Mouse (Mus musculus) stomach, embryonic 15.5 days (tissue): Measurements from ENCODE around the gene Grin1. TPM values are rescaled to one million over a fixed set of nuclear protein-coding genes. Genes with fewer than 3 reads are reported as not detected.

Experiments used
- ATAC-seq: fragments of 200-750 bp; cut with Nextera tagmentation; 2 replicates; pipeline ENCODE4 v1.8.0; 2017; ENCODE audit warnings: low read depth, moderate number of reproducible peaks, moderate TSS enrichment; ENCODE audit not compliant: insufficient read depth, low FRiP score
- H3K27ac ChIP-seq: fragments of 300-500 bp; sonication (generic); 2 replicates; pipeline ENCODE4 v1.5.1; 2015; ENCODE audit warnings: mild to moderate bottlenecking, inconsistent platforms
- H3K27me3 ChIP-seq: fragments of 300-500 bp; sonication (generic); replicated peaks from 2 replicates; pipeline ENCODE4 v1.6.1; 2015; ENCODE audit warnings: inconsistent platforms
- H3K36me3 ChIP-seq: fragments of 300-500 bp; sonication (generic); 2 replicates; pipeline ENCODE4 v1.6.1; 2015; ENCODE audit warnings: inconsistent platforms
- H3K4me1 ChIP-seq: fragments of 300-500 bp; sonication (generic); 2 replicates; pipeline ENCODE4 v1.6.1; 2015; ENCODE audit warnings: inconsistent platforms
- H3K4me2 ChIP-seq: fragments of 300-500 bp; sonication (generic); 2 replicates; pipeline ENCODE4 v1.6.1; 2015; ENCODE audit warnings: mild to moderate bottlenecking, inconsistent platforms
- H3K4me3 ChIP-seq: fragments of 300-500 bp; sonication (generic); replicated peaks from 2 replicates; pipeline ENCODE4 v1.5.1; 2015; ENCODE audit warnings: inconsistent platforms
- H3K9ac ChIP-seq: fragments of 300-500 bp; sonication (generic); 2 replicates; pipeline ENCODE4 v1.6.1; 2015; ENCODE audit warnings: inconsistent platforms
- H3K9me3 ChIP-seq: fragments of 300-500 bp; sonication (generic); 2 replicates; pipeline ENCODE4 v1.6.1; 2016; ENCODE audit warnings: inconsistent platforms
- WGBS: fragments of 180-500 bp; shearing (Covaris S2); methylation state at CpG from one replicate; pipeline ENCODE4 v1.1.7; 2015; 5-methylcytosine and 5-hydroxymethylcytosine counted together
- polyA plus RNA-seq: library from polyadenylated mRNA; unstranded; fragments of >200 nt; fragmentation: Nextera tagmentation; extraction: Ambion mirVana; gene quantifications from 2 replicates; pipeline ENCODE4 v1.2.1, GENCODE M21; 2015

The Grin1 gene
- polyA plus RNA-seq, 1 experiment from 2014 or later, result 1.9 TPM

- H3K36me3 ChIP-seq, result no peaks in the 10 kb centered on the region
- H3K4me1 ChIP-seq, result peaks cover 37% of the 10 kb centered on the region
- H3K27me3 ChIP-seq, result peaks cover 58% of the 10 kb centered on the region
- no peak for ATAC-seq
- no peaks in the 10 kb centered on the region for H3K9me3 ChIP-seq
- H3K4me3 ChIP-seq, result peak overlapping the region; percentile 38
- no peak overlapping the region for H3K9ac ChIP-seq
- H3K27ac ChIP-seq, result no peak overlapping the region; the same call in 1 of the 2 replicates
- 6% methylated on average over 32 of the region's 32 CpGs for WGBS
- H3K4me2 ChIP-seq, result peak overlapping the region; percentile 66
Measured at GRCm38 (mm10) chr2:25291184-25292053, 27.6 kb downstream of the Grin1 start.

GRCm38 (mm10) chr2:25290816-25291130 lies 28.2 kb downstream of the Grin1 start:
- H3K27me3 ChIP-seq, result peaks cover 52% of the 10 kb centered on the region
- H3K4me3 ChIP-seq, result peak overlapping the region; percentile 26
- H3K9me3 ChIP-seq, result no peaks in the 10 kb centered on the region
- peak overlapping the region; percentile 9; the same call in 1 of the 2 replicates for H3K27ac ChIP-seq
- under 1% methylated on average over 18 of the region's 18 CpGs for WGBS
- ATAC-seq, result no peak
- peaks cover 41% of the 10 kb centered on the region for H3K4me1 ChIP-seq
- H3K4me2 ChIP-seq, result peak overlapping the region; percentile 66
- H3K9ac ChIP-seq, result no peak overlapping the region
- H3K36me3 ChIP-seq, result peaks cover 1% of the 10 kb centered on the region; the same call in 1 of the 2 replicates

DNA sequence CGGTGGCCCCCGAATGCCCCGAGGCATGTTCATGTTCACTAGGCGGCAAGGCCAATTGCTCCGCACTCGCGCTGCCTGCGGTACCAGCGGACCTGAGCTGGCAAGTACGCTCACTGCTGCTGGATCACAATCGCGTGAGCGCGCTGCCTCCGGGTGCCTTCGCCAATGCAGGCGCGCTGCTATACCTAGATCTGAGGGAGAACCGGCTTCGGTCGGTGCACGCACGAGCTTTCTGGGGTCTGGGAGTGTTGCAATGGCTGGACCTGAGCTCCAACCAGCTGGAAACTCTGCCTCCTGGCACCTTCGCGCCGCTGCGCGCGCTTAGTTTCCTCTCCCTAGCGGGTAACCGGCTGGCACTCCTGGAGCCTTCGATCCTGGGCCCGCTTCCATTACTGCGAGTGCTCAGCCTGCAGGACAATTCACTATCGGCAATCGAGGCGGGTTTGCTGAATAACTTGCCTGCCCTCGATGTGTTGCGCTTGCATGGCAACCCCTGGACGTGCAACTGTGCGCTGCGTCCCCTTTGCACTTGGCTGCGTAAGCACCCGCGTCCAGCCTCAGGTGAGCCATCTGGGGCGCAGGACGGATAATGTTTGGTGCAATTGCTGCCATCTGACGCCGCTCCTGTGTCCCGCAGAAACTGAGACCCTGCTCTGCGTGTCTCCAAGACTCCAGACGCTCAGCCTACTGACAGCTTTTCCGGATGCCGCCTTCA lies 28.7 kb downstream of the Grin1 start:
- 2% methylated on average over 54 of the region's 54 CpGs for WGBS
- Histone ChIP-seq H3K4me1 (peaks cover 44% of the 10 kb centered on the region), H3K27me3 (peaks cover 49% of the 10 kb centered on the region), H3K4me2 (peak overlapping the region; percentile 66), H3K36me3 (peaks cover 6% of the 10 kb centered on the region; the same call in 1 of the 2 replicates), H3K9ac (no peak overlapping the region), H3K9me3 (no peaks in the 10 kb centered on the region), H3K27ac (peak overlapping the region; percentile 9; the same call in 1 of the 2 replicates), H3K4me3 (peak overlapping the region; percentile 26)
- no peak for ATAC-seq

DNA sequence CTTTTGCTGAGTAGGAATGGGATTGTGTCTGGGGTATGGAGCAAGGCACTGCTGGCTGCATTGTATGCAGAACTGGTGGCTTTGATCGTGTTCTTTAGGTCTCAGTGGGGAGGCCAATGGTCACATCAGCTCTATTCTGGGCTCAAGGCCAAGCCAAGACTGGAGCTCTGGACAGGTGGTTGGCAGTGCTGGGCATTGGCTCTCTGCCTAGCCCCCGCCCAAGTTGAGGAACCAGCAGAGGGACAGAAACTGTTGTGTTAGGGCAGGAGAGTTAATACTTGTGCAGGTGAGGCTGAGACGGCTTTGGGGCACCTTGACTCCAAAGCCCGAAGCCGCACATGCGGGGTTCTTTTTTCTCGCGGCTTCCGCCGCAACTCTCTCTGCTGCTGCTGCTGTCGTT lies 29.3 kb downstream of the Grin1 start, which contains the start of gene Lrrc26:
TSS of gene Lrrc26 (plus strand) at position 265 of the 400 bp plus-strand sequence.
- peaks cover 44% of the 10 kb centered on the region for H3K4me1 ChIP-seq
- peak within 1 kb of the TSS; percentile 26 for H3K4me3 ChIP-seq
- ATAC-seq, result no peak
- 14% methylated on average over 11 of the region's 11 CpGs for WGBS
- peak within 1 kb of the TSS; percentile 9; the same call in 1 of the 2 replicates for H3K27ac ChIP-seq
- peaks cover 49% of the 10 kb centered on the region for H3K27me3 ChIP-seq
- peaks cover 12% of the 10 kb centered on the region; the same call in 1 of the 2 replicates for H3K36me3 ChIP-seq
- no peak within 1 kb of the TSS for H3K9ac ChIP-seq
- H3K4me2 ChIP-seq, result peak within 1 kb of the TSS; percentile 66
- no peaks in the 10 kb centered on the region for H3K9me3 ChIP-seq

GRCm38 (mm10) chr2:25288734-25289345 lies 30.1 kb downstream of the Grin1 start:
- peaks cover 49% of the 10 kb centered on the region for H3K27me3 ChIP-seq
- no peak overlapping the region for H3K9ac ChIP-seq
- ATAC-seq, result no peak
- H3K36me3 ChIP-seq, result peaks cover 18% of the 10 kb centered on the region
- no peak overlapping the region for H3K27ac ChIP-seq
- H3K4me2 ChIP-seq, result no peak overlapping the region
- H3K4me1 ChIP-seq, result peaks cover 44% of the 10 kb centered on the region
- no peaks in the 10 kb centered on the region for H3K9me3 ChIP-seq
- 80% methylated on average over 7 of the region's 7 CpGs for WGBS
- H3K4me3 ChIP-seq, result no peak overlapping the region

DNA sequence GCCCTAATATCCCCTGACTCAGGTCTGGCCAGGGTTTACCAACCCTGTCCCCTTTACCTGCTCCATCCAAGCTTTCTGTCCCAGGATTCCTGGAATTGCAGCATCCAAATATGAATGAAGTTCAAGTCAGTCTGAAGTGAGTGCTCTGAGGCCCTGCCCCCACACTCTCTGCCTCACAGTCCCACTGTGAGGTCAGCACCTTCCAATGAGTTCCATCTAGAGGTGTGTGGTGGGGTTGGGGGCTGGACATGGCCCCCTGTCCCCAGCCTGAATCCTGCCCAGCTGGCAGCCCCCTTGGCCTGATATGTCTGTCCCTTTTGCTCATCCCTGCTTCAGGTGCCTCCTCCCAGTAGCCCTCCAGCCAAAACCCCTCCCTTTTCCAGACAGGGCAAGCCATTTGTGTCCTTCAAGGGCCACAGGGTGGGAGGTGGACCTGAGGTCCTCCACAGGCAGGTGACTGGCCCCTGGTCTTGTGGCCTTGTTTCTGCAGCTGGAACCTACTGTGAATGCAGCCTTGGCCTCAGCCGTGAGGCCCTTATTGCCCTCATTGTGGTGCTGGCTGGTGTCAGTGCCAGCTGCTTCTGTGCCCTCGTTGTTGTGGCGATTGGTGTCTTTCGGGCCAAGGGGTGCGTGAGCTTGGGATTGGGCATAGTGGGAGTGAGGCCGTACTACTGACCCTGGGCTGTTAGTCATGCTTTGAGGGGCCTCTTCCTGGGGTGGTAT lies 30.9 kb downstream of the Grin1 start, which contains the start of gene Tmem210:
TSS of gene Tmem210 (plus strand) at position 219 of the 723 bp plus-strand sequence.
- ATAC-seq, result no peak
- peak within 1 kb of the TSS; percentile 24; the same call in 1 of the 2 replicates for H3K4me2 ChIP-seq
- H3K27me3 ChIP-seq, result peaks cover 49% of the 10 kb centered on the region
- H3K27ac ChIP-seq, result peak within 1 kb of the TSS; percentile 92
- no peak within 1 kb of the TSS for H3K9ac ChIP-seq
- no peaks in the 10 kb centered on the region for H3K9me3 ChIP-seq
- no peak within 1 kb of the TSS for H3K4me3 ChIP-seq
- peaks cover 22% of the 10 kb centered on the region for H3K36me3 ChIP-seq
- 80% methylated on average over 6 of the region's 6 CpGs for WGBS
- H3K4me1 ChIP-seq, result peaks cover 44% of the 10 kb centered on the region

DNA sequence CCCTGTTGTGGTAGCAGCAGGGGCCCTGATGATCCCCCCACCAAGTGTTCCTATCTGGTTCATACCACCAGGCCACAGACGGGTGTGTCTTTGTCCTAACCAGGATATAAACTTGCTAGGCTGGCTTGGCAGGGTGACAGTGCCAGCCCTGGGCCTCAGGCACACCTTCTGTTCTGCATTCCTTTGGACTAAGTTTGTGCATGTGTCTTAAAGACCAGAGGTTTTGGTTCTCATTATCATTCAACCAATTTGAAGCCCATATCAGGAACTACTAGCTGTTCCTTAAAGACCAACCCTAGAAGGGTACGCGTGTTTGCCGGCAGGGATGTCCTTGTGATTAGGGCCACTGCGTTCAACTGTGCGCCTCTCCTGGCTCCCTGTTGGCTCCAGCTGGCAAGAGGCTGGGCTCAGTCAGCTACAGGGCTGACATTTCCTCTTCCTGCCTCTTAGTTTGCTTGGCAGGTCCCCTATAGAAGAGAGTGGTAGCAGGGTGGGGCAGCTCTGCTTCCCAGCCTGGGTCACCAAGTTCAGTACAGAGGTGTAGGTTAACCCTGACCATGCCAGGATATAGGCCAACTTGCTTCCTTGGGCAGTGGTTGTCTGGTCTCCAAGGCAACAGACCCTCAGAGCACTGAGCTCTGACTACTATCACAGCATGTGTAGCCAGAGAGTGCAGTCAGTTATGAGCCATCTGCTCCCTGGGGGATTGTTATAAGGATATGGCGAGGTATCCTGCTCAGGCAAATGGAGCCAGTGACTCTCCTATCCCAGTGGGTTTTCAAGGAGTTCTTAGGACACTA lies 31.9 kb downstream of the Grin1 start:
- WGBS, result 40% methylated on average over 7 of the region's 7 CpGs

GRCm38 (mm10) chr2:25286314-25286713 lies 32.7 kb downstream of the Grin1 start:
- peak; percentile 25; the same call in 1 of the 2 replicates for ATAC-seq
- WGBS, result 45% methylated on average over 1 of the region's 1 CpGs
- H3K4me2 ChIP-seq, result peak overlapping the region; percentile 3; the same call in 1 of the 2 replicates
- H3K4me1 ChIP-seq, result peaks cover 27% of the 10 kb centered on the region
- no peak overlapping the region for H3K4me3 ChIP-seq
- H3K36me3 ChIP-seq, result peaks cover 32% of the 10 kb centered on the region
- H3K27ac ChIP-seq, result peak overlapping the region; percentile 92
- H3K9me3 ChIP-seq, result no peaks in the 10 kb centered on the region
- peaks cover 34% of the 10 kb centered on the region for H3K27me3 ChIP-seq
- no peak overlapping the region for H3K9ac ChIP-seq

More for the DNA sequence above, 31.9 kb downstream of the Grin1 start:
- Histone ChIP-seq H3K4me2 (peak overlapping the region; percentile 24), H3K4me3 (no peak overlapping the region), H3K27ac (peak overlapping the region; percentile 92), H3K9ac (no peak overlapping the region), H3K36me3 (peaks cover 29% of the 10 kb centered on the region), H3K27me3 (peaks cover 41% of the 10 kb centered on the region), H3K9me3 (no peaks in the 10 kb centered on the region), H3K4me1 (peaks cover 34% of the 10 kb centered on the region)
- ATAC-seq, result peak; percentile 73

- Histone ChIP-seq H3K4me3 (no peak overlapping the region), H3K9ac (no peak overlapping the region), H3K27ac (peak overlapping the region; percentile 92), H3K27me3 (peaks cover 26% of the 10 kb centered on the region), H3K36me3 (peaks cover 39% of the 10 kb centered on the region), H3K4me2 (no peak overlapping the region), H3K4me1 (peaks cover 21% of the 10 kb centered on the region; the same call in 1 of the 2 replicates), H3K9me3 (no peaks in the 10 kb centered on the region)
- ATAC-seq, result no peak
- WGBS, result 90% methylated on average over 2 of the region's 2 CpGs
Measured at GRCm38 (mm10) chr2:25285551-25285950, 33.4 kb downstream of the Grin1 start.

DNA sequence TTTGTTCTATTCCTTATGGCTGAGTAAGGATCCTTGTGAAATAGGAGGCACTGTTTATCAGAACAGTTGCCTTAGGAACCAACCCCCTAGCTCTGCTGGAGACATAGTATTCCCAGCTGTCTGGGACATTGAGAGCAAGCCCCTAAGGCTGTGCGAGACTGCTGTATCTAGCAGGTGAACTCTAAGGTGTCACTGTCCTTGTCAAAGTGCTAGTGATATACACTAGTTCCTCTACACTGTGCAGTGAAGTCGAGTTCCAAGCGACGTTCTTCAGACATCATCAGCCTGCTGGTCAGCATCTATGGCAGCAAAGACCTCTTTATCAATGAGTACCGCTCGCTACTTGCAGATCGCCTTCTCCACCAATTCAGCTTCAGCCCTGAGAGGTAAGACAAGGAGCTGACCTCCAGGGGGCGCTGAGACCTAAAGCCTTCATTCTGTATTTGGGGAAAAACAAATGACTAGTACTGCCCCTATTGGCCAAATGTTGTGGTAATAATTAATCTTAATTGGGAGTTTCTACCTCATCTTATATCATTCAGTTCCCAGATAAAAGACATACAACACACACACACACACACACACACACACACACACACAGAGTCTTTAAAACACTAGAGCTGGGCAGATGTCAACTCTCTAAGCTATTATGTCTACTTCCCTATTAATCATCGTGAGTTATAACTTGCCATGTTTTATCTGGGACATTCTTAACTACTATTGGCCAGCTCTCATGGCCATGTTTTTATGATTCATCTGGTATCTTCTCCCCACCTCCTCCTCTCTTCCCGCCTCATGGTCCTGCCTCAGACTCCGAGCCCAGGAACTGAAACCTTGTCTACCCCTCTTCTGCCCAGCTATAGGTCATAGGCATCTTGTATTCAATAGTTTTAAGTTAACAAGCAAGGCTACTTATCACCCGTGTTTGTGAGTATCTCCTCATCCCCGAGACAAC lies 39.8 kb downstream of the Grin1 start:
- no peak overlapping the region for H3K9ac ChIP-seq
- no peaks in the 10 kb centered on the region for H3K9me3 ChIP-seq

More for the DNA sequence above, 39.8 kb downstream of the Grin1 start:
- H3K4me2 ChIP-seq, result no peak overlapping the region
- no peak; the same call in 1 of the 2 replicates for ATAC-seq
- no peak overlapping the region for H3K27ac ChIP-seq
- H3K4me1 ChIP-seq, result no peaks in the 10 kb centered on the region
- H3K4me3 ChIP-seq, result no peak overlapping the region
- peaks cover 72% of the 10 kb centered on the region for H3K36me3 ChIP-seq
- WGBS, result 59% methylated on average over 13 of the region's 13 CpGs
- no peaks in the 10 kb centered on the region for H3K27me3 ChIP-seq
